15 mouse cellular contexts compared by ENCODE assay signal in the genomic region with DNA sequence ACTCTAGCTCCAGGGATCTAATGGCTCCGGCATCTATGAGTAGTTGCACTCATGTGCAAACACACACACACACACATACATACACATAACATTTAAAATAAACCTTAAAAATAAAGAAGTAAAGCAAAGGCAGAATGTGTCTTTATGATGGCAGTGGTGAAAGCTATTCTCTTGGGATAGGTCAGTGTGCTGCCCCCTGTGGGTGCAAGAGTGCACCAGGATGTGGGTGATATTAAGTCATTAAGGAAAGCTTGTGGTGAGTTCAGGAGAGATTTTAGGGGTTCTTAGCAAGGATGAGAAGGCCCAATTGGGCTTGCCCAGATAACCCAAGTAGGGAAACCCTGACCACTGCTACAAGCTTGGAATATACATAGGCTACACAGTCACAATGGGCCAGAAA. TPM values are rescaled to one million over a fixed set of nuclear protein-coding genes. Genes with fewer than 3 reads are reported as not detected.
DNase-seq lines count a peak whose midpoint lies in the region; ATAC-seq and TF ChIP-seq lines count a peak whose summit lies in the region.
"Had no signal": no experiment of that assay in that cellular context is flagged by ENCODE, and none has a peak within 500 bp of the region (broad histone marks: within the 10 kb centered on the region; RNA-seq: fewer than 3 reads in every experiment).

No protein-coding gene starts in this region.

- no peaks in the 10 kb centered on the region for H3K27me3 ChIP-seq in kidney, postnatal 0 days (ENCODE audit: insufficient read depth, low read length)
- H3K27me3 ChIP-seq in kidney, embryonic 15.5 days = no peaks in the 10 kb centered on the region
- H3K27me3 ChIP-seq in midbrain, embryonic 11.5 days (ENCODE audit: control insufficient read depth, insufficient read depth, low read length) = no peaks in the 10 kb centered on the region
- H3K27me3 ChIP-seq: embryonic facial prominence, embryonic 15.5 days; heart, embryonic 13.5 days; limb, embryonic 15.5 days; midbrain, embryonic 13.5 days had no signal

- no peak for DNase-seq in kidney, postnatal 0 days (ENCODE audit: low spot score)
- peak; percentile 49 for DNase-seq in 3T3-L1 (ENCODE audit: low read depth, low spot score)
- DNase-seq in B cell, adult 2 months = peak; percentile 46 to 50
- peak; percentile 16 for DNase-seq in c-Kit-positive CD71-negative TER-119-negative erythroid progenitor cells, embryonic 14.5 days (ENCODE audit: low read depth)
- DNase-seq in right cerebral cortex, postnatal 25 days = no peak
- no peak for DNase-seq in midbrain, embryonic 11.5 days (ENCODE audit: low spot score, missing footprints)
- no peak for DNase-seq in urinary bladder, postnatal 10 days (ENCODE audit: low spot score)
- DNase-seq: cerebellum, postnatal 14 days; right cerebral cortex, postnatal 4 days had no signal

- 91% methylated on average over 1 of the region's 1 CpGs for WGBS in kidney, postnatal 0 days
- WGBS in kidney, embryonic 15.5 days = 94% methylated on average over 1 of the region's 1 CpGs
- WGBS in midbrain, embryonic 11.5 days = 100% methylated on average over 1 of the region's 1 CpGs

- TF ChIP-seq CTCF in kidney, postnatal 0 days (IDR thresholded peaks at IDR 0.05; ENCODE audit: low read depth) = peak; percentile 48; the same call in 1 of the 2 replicates

- H3K9ac ChIP-seq in kidney, postnatal 0 days (ENCODE audit: low read depth, low read length) = no peak overlapping the region
- H3K9ac ChIP-seq in kidney, embryonic 15.5 days = no peak overlapping the region
- H3K9ac ChIP-seq in midbrain, embryonic 11.5 days (ENCODE audit: low read length) = no peak overlapping the region
- H3K9ac ChIP-seq: embryonic facial prominence, embryonic 15.5 days; heart, embryonic 13.5 days; limb, embryonic 15.5 days; midbrain, embryonic 13.5 days had no signal

- no peak overlapping the region for H3K27ac ChIP-seq in kidney, postnatal 0 days
- H3K27ac ChIP-seq in kidney, embryonic 15.5 days = no peak overlapping the region
- no peak overlapping the region for H3K27ac ChIP-seq in midbrain, embryonic 11.5 days (ENCODE audit: low read depth, low read length)
- H3K27ac ChIP-seq: embryonic facial prominence, embryonic 15.5 days; heart, embryonic 13.5 days; limb, embryonic 15.5 days; midbrain, embryonic 13.5 days had no signal

- H3K36me3 ChIP-seq in kidney, postnatal 0 days (ENCODE audit: insufficient read depth, low read length) = no peaks in the 10 kb centered on the region
- H3K36me3 ChIP-seq in kidney, embryonic 15.5 days = peaks cover 3% of the 10 kb centered on the region
- H3K36me3 ChIP-seq in midbrain, embryonic 11.5 days (ENCODE audit: control insufficient read depth, insufficient read depth, low read length) = no peaks in the 10 kb centered on the region
- H3K36me3 ChIP-seq: midbrain, embryonic 13.5 days had no signal

- H3K4me1 ChIP-seq in kidney, postnatal 0 days (replicated peaks; ENCODE audit: insufficient read depth, low read length) = no peaks in the 10 kb centered on the region
- 0 out of 2 replicates have a peak, but pooled peaks cover 5% of the 10 kb centered on the region for H3K4me1 ChIP-seq in kidney, embryonic 15.5 days
- H3K4me1 ChIP-seq in midbrain, embryonic 11.5 days (ENCODE audit: control insufficient read depth, insufficient read depth, low read length) = no peaks in the 10 kb centered on the region
- H3K4me1 ChIP-seq: embryonic facial prominence, embryonic 15.5 days; limb, embryonic 15.5 days had no signal

- H3K4me2 ChIP-seq in kidney, postnatal 0 days (ENCODE audit: low read length) = no peak overlapping the region
- H3K4me2 ChIP-seq in kidney, embryonic 15.5 days = no peak overlapping the region
- H3K4me2 ChIP-seq in midbrain, embryonic 11.5 days = no peak overlapping the region
- H3K4me2 ChIP-seq: embryonic facial prominence, embryonic 15.5 days; heart, embryonic 13.5 days; limb, embryonic 15.5 days; midbrain, embryonic 13.5 days had no signal

- no peaks in the 10 kb centered on the region for H3K9me3 ChIP-seq in kidney, postnatal 0 days (replicated peaks; ENCODE audit: low read length)
- no peaks in the 10 kb centered on the region for H3K9me3 ChIP-seq in kidney, embryonic 15.5 days (replicated peaks)
- no peaks in the 10 kb centered on the region for H3K9me3 ChIP-seq in midbrain, embryonic 11.5 days (ENCODE audit: control insufficient read depth, low read length)
- H3K9me3 ChIP-seq: embryonic facial prominence, embryonic 15.5 days; heart, embryonic 13.5 days; limb, embryonic 15.5 days; midbrain, embryonic 13.5 days had no signal

- H3K4me3 ChIP-seq in kidney, postnatal 0 days (replicated peaks; ENCODE audit: low read depth, low read length) = no peak overlapping the region
- H3K4me3 ChIP-seq in kidney, embryonic 15.5 days (replicated peaks) = no peak overlapping the region
- H3K4me3 ChIP-seq in midbrain, embryonic 11.5 days (ENCODE audit: low read depth, low read length) = no peak overlapping the region
- H3K4me3 ChIP-seq: embryonic facial prominence, embryonic 15.5 days; heart, embryonic 13.5 days; limb, embryonic 15.5 days; midbrain, embryonic 13.5 days had no signal

- ATAC-seq in kidney, postnatal 0 days (replicated peaks; ENCODE audit: low FRiP score, low read depth) = no peak
- no peak for ATAC-seq in kidney, embryonic 15.5 days (replicated peaks; ENCODE audit: low FRiP score)
- no peak for ATAC-seq in midbrain, embryonic 11.5 days (ENCODE audit: low FRiP score)
- ATAC-seq: hindbrain, embryonic 16.5 days; midbrain, embryonic 13.5 days had no signal

RNA-seq across cellular contexts. Expression of a gene that starts 46.0 kb away (rescaled TPM):
- 217 and 220 TPM in 2 replicates for polyA plus RNA-seq in kidney, postnatal 0 days (2015; fragmentation: Nextera tagmentation; extraction: Ambion mirVana)
- 270 and 278 TPM in 2 replicates for polyA plus RNA-seq in kidney, embryonic 15.5 days (2015; fragmentation: Nextera tagmentation; extraction: Ambion mirVana)
- 345 and 351 TPM in 2 replicates for polyA plus RNA-seq in midbrain, embryonic 11.5 days (2014; fragmentation: Nextera tagmentation; extraction: Ambion mirVana)

Comparison
In these comparisons a context has a peak if more than half of its experiments do, and no peak if none do; other contexts are left out.
1. DNase-seq: peak in 3T3-L1 (single experiment), B cell, adult 2 months (2 of 2) and c-Kit-positive CD71-negative TER-119-negative erythroid progenitor cells, embryonic 14.5 days (single experiment); none in kidney, postnatal 0 days (single experiment), right cerebral cortex, postnatal 25 days (single experiment), midbrain, embryonic 11.5 days (single experiment) and urinary bladder, postnatal 10 days (single experiment).